In genomic region chr10:95283434-95283833, GRCm38 (mm10) we compare ENCODE assay signal across 24 mouse cellular contexts. TPM values are rescaled to one million over a fixed set of nuclear protein-coding genes. Genes with fewer than 3 reads are reported as not detected.
DNase-seq lines count a peak whose midpoint lies in the region; ATAC-seq and TF ChIP-seq lines count a peak whose summit lies in the region.
"Had no signal": no experiment of that assay in that cellular context is flagged by ENCODE, and none has a peak within 500 bp of the region (broad histone marks: within the 10 kb centered on the region; RNA-seq: fewer than 3 reads in every experiment).

No protein-coding gene starts in this region.

- H3K4me2 ChIP-seq in heart, embryonic 11.5 days: no peak overlapping the region
- H3K4me2 ChIP-seq in liver, embryonic 16.5 days (ENCODE audit: low read depth, low read length): 0 out of 2 replicates have a peak overlapping the region, but pooled peaks have one; percentile 11
- no peak overlapping the region for H3K4me2 ChIP-seq in forebrain, embryonic 14.5 days (ENCODE audit: low read length)
- H3K4me2 ChIP-seq: forebrain, embryonic 13.5 days; heart, embryonic 15.5 days; hindbrain, embryonic 13.5 days had no signal

- H3K4me1 ChIP-seq in heart, embryonic 11.5 days (ENCODE audit: control insufficient read depth, insufficient read depth, low read length): peaks cover 5% of the 10 kb centered on the region; the same call in 1 of the 2 replicates
- peaks cover 56% of the 10 kb centered on the region for H3K4me1 ChIP-seq in G1E (ENCODE audit: insufficient read depth, low read depth, low read length)
- H3K4me1 ChIP-seq in liver, embryonic 16.5 days (ENCODE audit: control insufficient read depth, low read depth, low read length): peaks cover 11% of the 10 kb centered on the region
- no peaks in the 10 kb centered on the region for H3K4me1 ChIP-seq in forebrain, embryonic 14.5 days (ENCODE audit: control insufficient read depth, insufficient read depth, low read length)
- H3K4me1 ChIP-seq: forebrain, embryonic 13.5 days; hindbrain, embryonic 13.5 days had no signal

- no peak overlapping the region for H3K4me3 ChIP-seq in heart, embryonic 11.5 days (ENCODE audit: low read depth, low read length)
- peak overlapping the region; percentile 33; the same call in 1 of the 2 replicates for H3K4me3 ChIP-seq in G1E (ENCODE audit: low read depth, low read length)
- H3K4me3 ChIP-seq in liver, embryonic 16.5 days (ENCODE audit: low read depth, low read length): no peak overlapping the region
- H3K4me3 ChIP-seq in forebrain, embryonic 14.5 days (ENCODE audit: low read depth, low read length): no peak overlapping the region
- H3K4me3 ChIP-seq: embryonic facial prominence, embryonic 10.5 days; forebrain, embryonic 13.5 days; gastrocnemius, adult 2 months; heart, embryonic 10.5 days; heart, embryonic 15.5 days; hindbrain, embryonic 13.5 days had no signal

- H3K9me3 ChIP-seq in heart, embryonic 11.5 days (replicated peaks; ENCODE audit: control insufficient read depth, low read length): no peaks in the 10 kb centered on the region
- H3K9me3 ChIP-seq in G1E (replicated peaks): no peaks in the 10 kb centered on the region
- H3K9me3 ChIP-seq in liver, embryonic 16.5 days (replicated peaks; ENCODE audit: control insufficient read depth, low read length): no peaks in the 10 kb centered on the region
- no peaks in the 10 kb centered on the region for H3K9me3 ChIP-seq in forebrain, embryonic 14.5 days (replicated peaks; ENCODE audit: control insufficient read depth, low read length)
- H3K9me3 ChIP-seq: embryonic facial prominence, embryonic 10.5 days; forebrain, embryonic 13.5 days; heart, embryonic 10.5 days; heart, embryonic 15.5 days; hindbrain, embryonic 13.5 days had no signal

- TF ChIP-seq CTCF in G1E (IDR thresholded peaks at IDR 0.05; ENCODE audit: low read depth, low read length): no peak

- DNase-seq in heart, adult 11 months: peak; percentile 80
- DNase-seq in G1E (ENCODE audit: low spot score): peak; percentile 57
- DNase-seq in layer of hippocampus, adult 18-20 months (ENCODE audit: low spot score in 2 of 2): no peak
- no peak for DNase-seq in left cerebral cortex, postnatal 14 days (ENCODE audit: low spot score in 2 of 2)
- DNase-seq in forebrain, embryonic 14.5 days (ENCODE audit: low spot score): no peak
- DNase-seq: adrenal gland, postnatal 10 days; B cell, adult 2 months; cerebellum, adult 11 months; cerebellum, adult 8-10 months; cerebellum, postnatal 14 days; gastrocnemius, adult 2 months; gastrocnemius, postnatal 36 days; heart, adult 18-20 months; heart, postnatal 14 days had no signal

- ATAC-seq in heart, embryonic 11.5 days (replicated peaks; ENCODE audit: insufficient number of reproducible peaks, low FRiP score, low TSS enrichment): no peak
- peak; percentile 78 for ATAC-seq in G1E (ENCODE audit: extremely low read depth, insufficient number of reproducible peaks, low FRiP score, poor library complexity, severe bottlenecking)
- ATAC-seq in inflammation-experienced regulatory T-cells, adult 6 months: peak; percentile 67
- peak; percentile 65 for ATAC-seq in liver, embryonic 16.5 days (ENCODE audit: low read depth)
- ATAC-seq in forebrain, embryonic 14.5 days: no peak
- ATAC-seq: forebrain, embryonic 13.5 days; hindbrain, postnatal 0 days had no signal

- H3K36me3 ChIP-seq in heart, embryonic 11.5 days (ENCODE audit: control insufficient read depth, insufficient read depth, low read length): no peaks in the 10 kb centered on the region
- H3K36me3 ChIP-seq in G1E (replicated peaks): peaks cover 15% of the 10 kb centered on the region
- H3K36me3 ChIP-seq in liver, embryonic 16.5 days (ENCODE audit: control insufficient read depth, insufficient read depth): no peaks in the 10 kb centered on the region
- H3K36me3 ChIP-seq in forebrain, embryonic 14.5 days (ENCODE audit: control insufficient read depth, insufficient read depth, low read length): no peaks in the 10 kb centered on the region
- H3K36me3 ChIP-seq: embryonic facial prominence, embryonic 10.5 days; heart, embryonic 10.5 days; heart, embryonic 15.5 days; hindbrain, embryonic 13.5 days had no signal

- intact Hi-C loops in left cerebral cortex, postnatal 14 days (cut with DNase I): no loop called here

- H3K27me3 ChIP-seq in heart, embryonic 11.5 days (ENCODE audit: control insufficient read depth, insufficient read depth, low read length): no peaks in the 10 kb centered on the region
- H3K27me3 ChIP-seq in G1E (ENCODE audit: insufficient read depth, low read length): peaks cover 2% of the 10 kb centered on the region; the same call in 1 of the 2 replicates
- H3K27me3 ChIP-seq in liver, embryonic 16.5 days (ENCODE audit: control insufficient read depth, insufficient read depth, low read depth, low read length): no peaks in the 10 kb centered on the region
- H3K27me3 ChIP-seq in forebrain, embryonic 14.5 days (replicated peaks; ENCODE audit: control insufficient read depth, insufficient read depth, low read length): no peaks in the 10 kb centered on the region
- H3K27me3 ChIP-seq: CH12.LX; forebrain, embryonic 13.5 days; heart, embryonic 15.5 days; hindbrain, embryonic 13.5 days had no signal

- H3K9ac ChIP-seq in heart, embryonic 11.5 days (ENCODE audit: low read depth, low read length): no peak overlapping the region
- no peak overlapping the region for H3K9ac ChIP-seq in liver, embryonic 16.5 days (ENCODE audit: low read depth, low read length)
- no peak overlapping the region for H3K9ac ChIP-seq in forebrain, embryonic 14.5 days (ENCODE audit: low read length)
- H3K9ac ChIP-seq: forebrain, embryonic 13.5 days; heart, embryonic 15.5 days; hindbrain, embryonic 13.5 days had no signal

- WGBS in heart, embryonic 11.5 days (ENCODE audit: insufficient replicate concordance): 62% methylated on average over 12 of the region's 12 CpGs
- WGBS in liver, embryonic 16.5 days (ENCODE audit: insufficient replicate concordance): 23% methylated on average over 12 of the region's 12 CpGs
- WGBS in forebrain, embryonic 14.5 days: 94% methylated on average over 12 of the region's 12 CpGs

- no peak overlapping the region for H3K27ac ChIP-seq in heart, embryonic 11.5 days (ENCODE audit: low read depth, low read length)
- no peak overlapping the region for H3K27ac ChIP-seq in liver, embryonic 16.5 days (ENCODE audit: low read length)
- H3K27ac ChIP-seq in forebrain, embryonic 14.5 days (ENCODE audit: low read depth, low read length): no peak overlapping the region
- H3K27ac ChIP-seq: embryonic facial prominence, embryonic 10.5 days; forebrain, embryonic 13.5 days; gastrocnemius, adult 2 months; heart, embryonic 10.5 days; heart, embryonic 15.5 days; hindbrain, embryonic 13.5 days; hindbrain, postnatal 0 days had no signal

RNA-seq across cellular contexts. Expression of gene Cradd, which starts 40.5 kb away (rescaled TPM):
- 10.6 and 11.7 TPM in 2 replicates for polyA plus RNA-seq in heart, embryonic 11.5 days (2014; fragmentation: Nextera tagmentation; extraction: Ambion mirVana)
- total RNA-seq in G1E (2014; fragmentation: Nextera tagmentation): 81.4 and 91.9 TPM in 2 replicates
- total RNA-seq in G1E (2017): 9.0 and 9.1 TPM in 2 replicates
- 22.5 and 24.4 TPM in 2 replicates for polyA plus RNA-seq in G1E (2012)
- 10 to 100 TPM; 20.8 to 32.2 (median 28.9) TPM for polyA plus RNA-seq in inflammation-experienced regulatory T-cells, adult 6 months (2017; shearing (Covaris generic))
- 4.2 and 4.4 TPM in 2 replicates for polyA plus RNA-seq in liver, embryonic 16.5 days (2015; fragmentation: Nextera tagmentation; extraction: Ambion mirVana)
- 1 to 10 TPM; 5.7 to 6.7 TPM for total RNA-seq in layer of hippocampus, adult 18-20 months (2021)
- 1 to 10 TPM; 5.2 to 6.9 TPM for total RNA-seq in left cerebral cortex, postnatal 14 days (2021)
- 11.7 and 13.4 TPM in 2 replicates for polyA plus RNA-seq in forebrain, embryonic 14.5 days (2014; fragmentation: Nextera tagmentation; extraction: Ambion mirVana)

Comparison
In these comparisons a context has a peak if more than half of its experiments do, and no peak if none do; other contexts are left out.
1. DNase-seq: peak in heart, adult 11 months (single experiment) and G1E (single experiment); none in layer of hippocampus, adult 18-20 months (0 of 2), left cerebral cortex, postnatal 14 days (0 of 2) and forebrain, embryonic 14.5 days (single experiment).
2. ATAC-seq: peak in G1E (single experiment), inflammation-experienced regulatory T-cells, adult 6 months (single experiment) and liver, embryonic 16.5 days (single experiment); none in heart, embryonic 11.5 days (single experiment) and forebrain, embryonic 14.5 days (single experiment).